Mouse (Mus musculus): ENCODE data around the gene Psma2. TPM values are rescaled to one million over a fixed set of nuclear protein-coding genes. Genes with fewer than 3 reads are reported as not detected.

Gene Psma2
- polyA plus RNA-seq, 1 experiment from 2014 or later = 178 TPM

DNA sequence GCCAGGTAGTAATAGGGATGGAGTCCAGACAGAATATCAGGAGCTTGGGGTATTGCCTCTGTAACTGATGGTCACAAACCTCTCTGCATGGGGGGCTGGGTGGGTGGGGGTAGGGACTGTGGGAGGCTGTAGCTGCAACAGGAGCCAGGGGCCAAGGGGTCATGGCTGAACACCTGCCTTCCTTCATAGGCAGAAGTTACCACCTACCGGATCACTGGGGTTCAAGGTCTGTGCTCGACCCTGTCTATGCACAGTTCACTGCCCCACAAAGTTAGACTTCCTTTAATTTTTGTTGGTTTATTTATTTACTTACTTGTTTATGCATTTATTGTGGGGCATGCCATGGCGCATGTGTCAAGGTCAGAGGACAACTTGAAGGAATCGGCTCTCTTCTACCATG, 54.1 kb downstream of the Psma2 start:
- ATAC-seq (ENCODE audit: insufficient number of reproducible peaks, low FRiP score, low TSS enrichment, low read depth) = no peak
- Histone ChIP-seq H3K4me2 (replicated peaks) (no peak overlapping the region), H3K4me1 (no peaks in the 10 kb centered on the region), H3K27ac (replicated peaks) (no peak overlapping the region), H3K9ac (no peak overlapping the region), H3K36me3 (no peaks in the 10 kb centered on the region), H3K27me3 (no peaks in the 10 kb centered on the region), H3K9me3 (replicated peaks) (no peaks in the 10 kb centered on the region), H3K4me3 (replicated peaks) (no peak overlapping the region)
- 83% methylated on average over 4 of the region's 4 CpGs for WGBS

- Histone ChIP-seq H3K36me3 (no peaks in the 10 kb centered on the region), H3K4me2 (replicated peaks) (no peak overlapping the region), H3K4me3 (replicated peaks) (no peak overlapping the region), H3K4me1 (no peaks in the 10 kb centered on the region), H3K27ac (replicated peaks) (no peak overlapping the region), H3K27me3 (no peaks in the 10 kb centered on the region), H3K9me3 (replicated peaks) (no peaks in the 10 kb centered on the region), H3K9ac (no peak overlapping the region)
- no peak for ATAC-seq (ENCODE audit: insufficient number of reproducible peaks, low FRiP score, low TSS enrichment, low read depth)
- 21% methylated on average over 2 of the region's 2 CpGs for WGBS
Measured at GRCm38 (mm10) chr13:14670342-14670741, 57.3 kb downstream of the Psma2 start.

DNA sequence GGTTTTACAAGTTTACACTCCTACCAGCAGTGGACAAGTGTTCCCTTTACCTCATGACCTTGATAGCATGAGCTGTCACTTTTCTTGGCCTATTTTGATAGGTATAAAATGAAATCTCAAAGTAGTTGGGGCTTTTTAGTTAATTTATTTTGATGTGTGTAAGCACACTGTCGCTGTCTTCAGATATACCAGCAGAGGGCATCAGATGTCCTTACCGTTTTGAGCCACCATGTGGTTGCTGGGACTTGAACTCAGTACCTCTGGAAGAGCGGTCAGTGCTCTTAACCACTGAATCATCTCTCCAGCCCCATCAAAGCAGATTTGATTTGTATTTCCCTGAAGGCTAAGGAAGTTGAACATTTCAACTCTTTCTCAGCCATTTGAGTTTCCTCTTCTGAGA, 75.9 kb downstream of the Psma2 start:
- Histone ChIP-seq H3K9me3 (replicated peaks) (no peaks in the 10 kb centered on the region), H3K4me3 (replicated peaks) (no peak overlapping the region), H3K36me3 (no peaks in the 10 kb centered on the region), H3K9ac (no peak overlapping the region), H3K4me2 (replicated peaks) (no peak overlapping the region), H3K27me3 (no peaks in the 10 kb centered on the region), H3K4me1 (no peaks in the 10 kb centered on the region), H3K27ac (replicated peaks) (no peak overlapping the region)
- 75% methylated on average over 3 of the region's 3 CpGs for WGBS
- no peak for ATAC-seq (ENCODE audit: insufficient number of reproducible peaks, low FRiP score, low TSS enrichment, low read depth)

DNA sequence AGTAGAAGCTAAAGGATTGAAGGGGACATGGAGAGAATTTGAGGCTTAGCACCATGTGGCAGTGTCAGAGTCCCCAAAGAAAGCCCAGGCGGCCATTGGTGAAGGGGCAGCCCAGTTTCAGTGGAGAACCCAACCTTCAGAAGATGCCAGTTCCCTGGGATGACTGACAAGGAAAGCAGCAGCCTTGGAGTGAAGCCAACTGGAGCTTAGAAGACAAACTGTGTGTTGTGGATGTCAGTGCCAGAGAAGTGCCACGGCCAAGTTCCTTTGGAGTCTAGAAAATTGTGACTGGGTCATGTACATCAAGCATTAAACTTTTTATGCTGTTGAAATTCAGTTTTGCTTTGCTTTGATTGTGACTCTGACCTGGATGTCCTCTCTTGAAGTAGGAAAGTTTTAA, 103.8 kb downstream of the Psma2 start:
- H3K27ac ChIP-seq (replicated peaks) = no peak overlapping the region

GRCm38 (mm10) chr13:14717755-14718154, 104.7 kb downstream of the Psma2 start:
- no peak overlapping the region for H3K27ac ChIP-seq (replicated peaks)

More for the DNA sequence above, 103.8 kb downstream of the Psma2 start:
- no peaks in the 10 kb centered on the region for H3K9me3 ChIP-seq (replicated peaks)
- no peak for ATAC-seq (ENCODE audit: insufficient number of reproducible peaks, low FRiP score, low TSS enrichment, low read depth)
- no peaks in the 10 kb centered on the region for H3K27me3 ChIP-seq
- H3K4me2 ChIP-seq (replicated peaks) = no peak overlapping the region
- H3K36me3 ChIP-seq = no peaks in the 10 kb centered on the region
- H3K4me3 ChIP-seq (replicated peaks) = no peak overlapping the region
- no peak overlapping the region for H3K9ac ChIP-seq
- WGBS = 68% methylated on average over 2 of the region's 2 CpGs
- no peaks in the 10 kb centered on the region for H3K4me1 ChIP-seq

More at GRCm38 (mm10) chr13:14717755-14718154, 104.7 kb downstream of the Psma2 start:
- Histone ChIP-seq H3K36me3 (no peaks in the 10 kb centered on the region), H3K9ac (no peak overlapping the region), H3K9me3 (replicated peaks) (no peaks in the 10 kb centered on the region), H3K4me3 (replicated peaks) (no peak overlapping the region), H3K27me3 (no peaks in the 10 kb centered on the region), H3K4me2 (replicated peaks) (no peak overlapping the region), H3K4me1 (no peaks in the 10 kb centered on the region)
- ATAC-seq (ENCODE audit: insufficient number of reproducible peaks, low FRiP score, low TSS enrichment, low read depth) = no peak
- WGBS = 41% methylated on average over 3 of the region's 3 CpGs

Other genes starting within 250 kb of the Psma2 start
- 0.85 and 1.0 TPM in 2 replicates for gene Hecw1, start 90.0 kb upstream of the Psma2 start, polyA plus RNA-seq (2015; fragmentation: Nextera tagmentation; extraction: Ambion mirVana)
- gene Mrpl32, start 75 bp upstream of the Psma2 start, polyA plus RNA-seq (2015; fragmentation: Nextera tagmentation; extraction: Ambion mirVana) = 104 and 107 TPM in 2 replicates
- 21.8 and 24.2 TPM in 2 replicates for gene AW209491, start 16.9 kb downstream of the Psma2 start, polyA plus RNA-seq (2015; fragmentation: Nextera tagmentation; extraction: Ambion mirVana)